Mouse (Mus musculus) ovary, postnatal 36 days (tissue): ENCODE measurements around the gene Cphx2.
"Not testable (repeated sequence)": the region's sequence is repeated elsewhere in the genome, so short reads cannot be mapped to it uniquely, and the experiment has no call there.

Experiments used
- DNase-seq: peaks from one replicate; pipeline ENCODE4 v3.0.0; 2022; ENCODE audit warnings: low spot score, mixed read lengths

Cphx2 gene

GRCm38 (mm10) chr14:26081216-26081615 lies at the start of gene Cphx2:
TSS of gene Cphx2 (plus strand) at chr14:26081516.
- not testable (repeated sequence) for DNase-seq

- not testable (repeated sequence) for DNase-seq
These were observed 47.0 kb upstream of the Cphx2 start for GRCm38 (mm10) chr14:26034364-26034763.

GRCm38 (mm10) chr14:26035439-26035838 lies 45.9 kb upstream of the Cphx2 start:
- not testable (repeated sequence) for DNase-seq

- not testable (repeated sequence) for DNase-seq
These were observed 38.7 kb upstream of the Cphx2 start, which contains the start of gene Gm9780 for GRCm38 (mm10) chr14:26042611-26043010. TSS of gene Gm9780 (minus strand) at chr14:26042711.

GRCm38 (mm10) chr14:26045007-26045406 lies 36.3 kb upstream of the Cphx2 start:
- DNase-seq: not testable (repeated sequence)

- DNase-seq: not testable (repeated sequence)
These were observed 34.3 kb upstream of the Cphx2 start for GRCm38 (mm10) chr14:26047026-26047425.

- not testable (repeated sequence) for DNase-seq
These were observed 32.5 kb upstream of the Cphx2 start for GRCm38 (mm10) chr14:26048767-26049166.

GRCm38 (mm10) chr14:26058184-26058583 lies 23.1 kb upstream of the Cphx2 start:
- not testable (repeated sequence) for DNase-seq

- DNase-seq: not testable (repeated sequence)
These were observed 22.0 kb upstream of the Cphx2 start for GRCm38 (mm10) chr14:26059362-26059761.

GRCm38 (mm10) chr14:26066574-26067324 lies 14.6 kb upstream of the Cphx2 start:
- not testable (repeated sequence) for DNase-seq

- not testable (repeated sequence) for DNase-seq
These were observed 14.0 kb upstream of the Cphx2 start, which contains the start of gene Tmem254c for GRCm38 (mm10) chr14:26067325-26067633. TSS of gene Tmem254c (minus strand) at chr14:26067355.

GRCm38 (mm10) chr14:26076620-26077390 lies 4.5 kb upstream of the Cphx2 start:
- DNase-seq: not testable (repeated sequence)

GRCm38 (mm10) chr14:26081997-26082396 lies 681 bp downstream of the Cphx2 start, which contains the start of gene Cphx3:
TSS of gene Cphx3 (plus strand) at chr14:26082297.
- DNase-seq: not testable (repeated sequence)

- DNase-seq: not testable (repeated sequence)
These were observed 16.3 kb downstream of the Cphx2 start for GRCm38 (mm10) chr14:26097622-26098021.

GRCm38 (mm10) chr14:26118150-26118549 lies 36.8 kb downstream of the Cphx2 start, which contains the start of gene Duxbl2:
TSS of gene Duxbl2 (plus strand) at chr14:26118349.
- not testable (repeated sequence) for DNase-seq

GRCm38 (mm10) chr14:26118550-26119000 lies 37.3 kb downstream of the Cphx2 start:
- not testable (repeated sequence) for DNase-seq

- DNase-seq: not testable (repeated sequence)
These were observed 37.8 kb downstream of the Cphx2 start for GRCm38 (mm10) chr14:26119095-26119494.
